Mouse (Mus musculus) lung, adult 2 months (tissue): ENCODE results near the gene Stxbp1. TPM values are rescaled to one million over a fixed set of nuclear protein-coding genes. Genes with fewer than 3 reads are reported as not detected.

Experiments
- DNase-seq: peaks from one replicate; pipeline ENCODE4 v3.0.0; 2022
- H3K4me1 ChIP-seq: fragments of 200-500 bp; 2 replicates; pipeline ENCODE4 v1.6.1; 2011; ENCODE audit warnings: low read length; ENCODE audit not compliant: control insufficient read depth, insufficient read depth
- H3K4me3 ChIP-seq: fragments of 200-500 bp; replicated peaks from 2 replicates; pipeline ENCODE3; 2011; ENCODE audit warnings: low read depth, mild to moderate bottlenecking, control low read depth, low read length; ENCODE audit errors: extremely low read depth
- CTCF ChIP-seq: fragments of 200-500 bp; IDR thresholded peaks from 2 replicates; pipeline ENCODE4 v1.5.1; 2011; ENCODE audit warnings: mild to moderate bottlenecking, low read length, control low read depth; ENCODE audit not compliant: insufficient read depth
- POLR2A ChIP-seq: fragments of 200-500 bp; IDR thresholded peaks from 2 replicates; pipeline ENCODE4 v1.6.1; 2011; ENCODE audit warnings: low read depth, mild to moderate bottlenecking, control low read depth, low read length, borderline replicate concordance; ENCODE audit errors: extremely low read depth
- WGBS: fragments of 180-500 bp; shearing (Covaris S2); methylation state at CpG from one replicate; pipeline ENCODE4 v1.1.7; 2018; 5-methylcytosine and 5-hydroxymethylcytosine counted together
- polyA plus RNA-seq: library from polyadenylated mRNA; depleted of rRNA; stranded (reverse); fragments of >200 nt; gene quantifications from 2 replicates; pipeline ENCODE4 v1.2.3, GENCODE M21; 2012

Gene Stxbp1
- polyA plus RNA-seq, 1 experiment = 37.9 TPM

- no peaks in the 10 kb centered on the region for H3K4me1 ChIP-seq
- WGBS = 42% methylated on average over 4 of the region's 4 CpGs
- H3K4me3 ChIP-seq = no peak overlapping the region
- no peak for TF ChIP-seq POLR2A
- TF ChIP-seq CTCF = peak; percentile 49
- DNase-seq = no peak
These were observed 4.5 kb downstream of the Stxbp1 start for GRCm38 (mm10) chr2:32842558-32842957.

GRCm38 (mm10) chr2:32841099-32841498, 5.9 kb downstream of the Stxbp1 start:
- DNase-seq = no peak
- no peak for TF ChIP-seq CTCF
- peak; percentile 40; the same call in 1 of the 2 replicates for TF ChIP-seq POLR2A
- Histone ChIP-seq H3K4me1 (no peaks in the 10 kb centered on the region), H3K4me3 (no peak overlapping the region)
- WGBS = 41% methylated on average over 5 of the region's 5 CpGs

GRCm38 (mm10) chr2:32839261-32839660, 7.8 kb downstream of the Stxbp1 start:
- WGBS = 54% methylated on average over 2 of the region's 2 CpGs

GRCm38 (mm10) chr2:32838147-32838884, 8.7 kb downstream of the Stxbp1 start:
- Histone ChIP-seq H3K4me1 (peaks cover 12% of the 10 kb centered on the region), H3K4me3 (no peak overlapping the region)
- WGBS = 59% methylated on average over 9 of the region's 9 CpGs
- no peak for DNase-seq
- TF ChIP-seq CTCF (no peak), POLR2A (no peak)

More at GRCm38 (mm10) chr2:32839261-32839660, 7.8 kb downstream of the Stxbp1 start:
- no peak for DNase-seq
- no peak for TF ChIP-seq CTCF
- TF ChIP-seq POLR2A = no peak
- H3K4me3 ChIP-seq = no peak overlapping the region
- H3K4me1 ChIP-seq = peaks cover 9% of the 10 kb centered on the region

GRCm38 (mm10) chr2:32835588-32835987, 11.5 kb downstream of the Stxbp1 start:
- H3K4me1 ChIP-seq = peaks cover 12% of the 10 kb centered on the region
- DNase-seq = no peak
- TF ChIP-seq POLR2A (no peak), CTCF (no peak)
- no peak overlapping the region for H3K4me3 ChIP-seq

GRCm38 (mm10) chr2:32834496-32834895, 12.5 kb downstream of the Stxbp1 start:
- peaks cover 12% of the 10 kb centered on the region for H3K4me1 ChIP-seq
- H3K4me3 ChIP-seq = peak overlapping the region; percentile 0
- DNase-seq = peak; percentile 39
- peak; percentile 57; the same call in 1 of the 2 replicates for TF ChIP-seq POLR2A
- no peak for TF ChIP-seq CTCF
- 5% methylated on average over 7 of the region's 7 CpGs for WGBS

GRCm38 (mm10) chr2:32828979-32829676, 17.9 kb downstream of the Stxbp1 start:
- Histone ChIP-seq H3K4me1 (peaks cover 3% of the 10 kb centered on the region; the same call in 1 of the 2 replicates), H3K4me3 (no peak overlapping the region)
- TF ChIP-seq CTCF = no peak
- TF ChIP-seq POLR2A = no peak
- no peak for DNase-seq
- 75% methylated on average over 11 of the region's 11 CpGs for whole genome bisulfite sequencing

- no peak for DNase-seq
- WGBS = 93% methylated on average over 6 of the region's 6 CpGs
- peaks cover 6% of the 10 kb centered on the region; the same call in 1 of the 2 replicates for H3K4me1 ChIP-seq
- no peak overlapping the region for H3K4me3 ChIP-seq
- TF ChIP-seq CTCF = no peak
- TF ChIP-seq POLR2A = no peak
These were observed 21.2 kb downstream of the Stxbp1 start for GRCm38 (mm10) chr2:32825796-32826195.

- no peak overlapping the region for H3K4me3 ChIP-seq
- no peak for DNase-seq
- WGBS = 75% methylated on average over 1 of the region's 1 CpGs
- TF ChIP-seq POLR2A (no peak), CTCF (no peak)
- peaks cover 6% of the 10 kb centered on the region; the same call in 1 of the 2 replicates for H3K4me1 ChIP-seq
These were observed 22.3 kb downstream of the Stxbp1 start for GRCm38 (mm10) chr2:32824778-32825177.
